33 mouse cellular contexts compared by ENCODE assay signal in genomic region chr1:134614988-134615387, GRCm38 (mm10). TPM values are rescaled to one million over a fixed set of nuclear protein-coding genes. Genes with fewer than 3 reads are reported as not detected.
DNase-seq lines count a peak whose midpoint lies in the region; ATAC-seq and TF ChIP-seq lines count a peak whose summit lies in the region.
"Had no signal": no experiment of that assay in that cellular context is flagged by ENCODE, and none has a peak within 500 bp of the region (broad histone marks: within the 10 kb centered on the region; RNA-seq: fewer than 3 reads in every experiment).

No protein-coding gene starts in this region.

- no peak overlapping the region for H3K4me2 ChIP-seq in liver, embryonic 14.5 days (ENCODE audit: low read depth)
- H3K4me2 ChIP-seq: forebrain, embryonic 15.5 days; heart, embryonic 13.5 days; hindbrain, embryonic 15.5 days; lung, embryonic 14.5 days; midbrain, embryonic 11.5 days had no signal

- peak; percentile 63 for TF ChIP-seq EP300 in liver, embryonic 14.5 days (IDR thresholded peaks at IDR 0.05; ENCODE audit: low read depth)

- no peak overlapping the region for H3K27ac ChIP-seq in liver, embryonic 14.5 days
- H3K27ac ChIP-seq: forebrain, embryonic 15.5 days; gastrocnemius, adult 2 months; heart, adult 2 months; heart, embryonic 13.5 days; hindbrain, embryonic 10.5 days; hindbrain, embryonic 15.5 days; layer of hippocampus, adult 2 months; left cerebral cortex, adult 2 months; stomach, postnatal 0 days had no signal

- TF ChIP-seq CTCF in liver, embryonic 14.5 days (IDR thresholded peaks at IDR 0.05; ENCODE audit: low read depth), result no peak

- no peak overlapping the region for H3K9ac ChIP-seq in liver, embryonic 14.5 days (replicated peaks)
- H3K9ac ChIP-seq: forebrain, embryonic 15.5 days; heart, embryonic 13.5 days; hindbrain, embryonic 15.5 days; lung, embryonic 14.5 days had no signal

- H3K4me1 ChIP-seq in liver, embryonic 14.5 days (replicated peaks; ENCODE audit: control insufficient read depth in 2 of 2, insufficient read depth in 2 of 2, low read length in 1 of 2), result peaks cover 0 to 8% of the 10 kb centered on the region in 2 experiments; a peak in 1 of 4 replicates
- H3K4me1 ChIP-seq: forebrain, embryonic 15.5 days; hindbrain, embryonic 10.5 days; hindbrain, embryonic 15.5 days had no signal

- no peak overlapping the region for H3K4me3 ChIP-seq in liver, embryonic 14.5 days (ENCODE audit: insufficient read depth in 1 of 2, low read depth in 2 of 2, low read length in 2 of 2)
- H3K4me3 ChIP-seq: forebrain, embryonic 15.5 days; gastrocnemius, adult 2 months; heart, adult 2 months; heart, embryonic 13.5 days; hindbrain, embryonic 10.5 days; hindbrain, embryonic 15.5 days; layer of hippocampus, adult 2 months; left cerebral cortex, adult 2 months had no signal

- DNase-seq in c-Kit-positive CD71-positive TER-119-negative erythroid progenitor cells, embryonic 14.5 days (ENCODE audit: low read depth), result peak; percentile 63
- DNase-seq in liver, embryonic 14.5 days (ENCODE audit: low read depth in 3 of 3, low spot score in 3 of 3), result peak; percentile 42 to 56 (median 52)
- no peak for DNase-seq in left cerebral cortex, postnatal 10 days (ENCODE audit: extremely low spot score in 1 of 2, low spot score in 2 of 2)
- DNase-seq in urinary bladder, postnatal 14 days (ENCODE audit: low spot score), result no peak
- DNase-seq in cerebellum, adult 9-11 months, result no peak
- DNase-seq: adrenal gland, postnatal 25 days; cerebellum, adult 8-10 months; gastrocnemius, adult 2 months; gastrocnemius, postnatal 36 days; heart, adult 2 months; heart, postnatal 10 days; kidney, adult 11 months; kidney, postnatal 14 days; lung, embryonic 14.5 days; lung, postnatal 14 days; right cerebral cortex, postnatal 4 days; thymus, adult 18-20 months; thymus, postnatal 25 days had no signal

- intact Hi-C loops in left cerebral cortex, postnatal 10 days (cut with DNase I), result loop anchor here (10.0 kb wide), 1 partner anchor 120 kb away; the partner anchor contains the start of gene Rabif

- 32% methylated on average over 2 of the region's 2 CpGs for WGBS in liver, embryonic 14.5 days (ENCODE audit: insufficient replicate concordance)

- H3K36me3 ChIP-seq in liver, embryonic 14.5 days (replicated peaks; ENCODE audit: control insufficient read depth, insufficient read depth, low read depth), result no peaks in the 10 kb centered on the region; the same call in none of the 2 replicates

- ATAC-seq in erythroid progenitor cell, adult 5-6 weeks (replicated peaks; ENCODE audit: low FRiP score, poor library complexity, severe bottlenecking), result peak; percentile 63
- ATAC-seq in liver, embryonic 14.5 days (ENCODE audit: insufficient read depth), result peak; percentile 93
- ATAC-seq in megakaryocyte-erythroid progenitor cell, adult 5-6 weeks (replicated peaks; ENCODE audit: low FRiP score, low TSS enrichment, poor library complexity, severe bottlenecking), result peak; percentile 98
- ATAC-seq: CD4-positive, CD25-positive, alpha-beta regulatory T cell, adult 4 months; forebrain, embryonic 15.5 days; inflammation-experienced regulatory T-cells, adult 6 months; midbrain, embryonic 16.5 days had no signal

- no peaks in the 10 kb centered on the region for H3K9me3 ChIP-seq in liver, embryonic 14.5 days (ENCODE audit: control insufficient read depth, low read length)
- H3K9me3 ChIP-seq: forebrain, embryonic 15.5 days; heart, embryonic 13.5 days; hindbrain, embryonic 10.5 days; hindbrain, embryonic 15.5 days had no signal

- H3K27me3 ChIP-seq in liver, embryonic 14.5 days (ENCODE audit: control insufficient read depth, insufficient read depth, low read length), result no peaks in the 10 kb centered on the region
- H3K27me3 ChIP-seq: forebrain, embryonic 15.5 days; heart, embryonic 13.5 days; hindbrain, embryonic 15.5 days had no signal

RNA-seq across cellular contexts. Expression of gene Syt2, which starts 31.5 kb away (rescaled TPM):
- total RNA-seq in erythroid progenitor cell, adult 5-6 weeks (2015; ENCODE audit: low replicate concordance), result not detected in 2 replicates
- not detected in 2 replicates for total RNA-seq in erythroid progenitor cell, adult 5-6 weeks (2017; ENCODE audit: low replicate concordance)
- 0.04 TPM in 2 replicates for polyA plus RNA-seq in liver, embryonic 14.5 days (2012; rRNA removed)
- 0.08 TPM in 1 of 2 replicates, not detected in the other for polyA plus RNA-seq in liver, embryonic 14.5 days (2014; fragmentation: Nextera tagmentation; extraction: Ambion mirVana)
- total RNA-seq in megakaryocyte-erythroid progenitor cell, adult 5-6 weeks (2014; fragmentation: Nextera tagmentation), result 0.33 TPM in 1 of 2 replicates, not detected in the other
- 0.05 TPM in 1 of 2 replicates, not detected in the other for total RNA-seq in megakaryocyte-erythroid progenitor cell, adult 5-6 weeks (2017)
- 10 to 100 TPM; 17.5 to 23.2 TPM for total RNA-seq in left cerebral cortex, postnatal 10 days (2021)
- total RNA-seq: gastrocnemius, adult 2 months; gastrocnemius, postnatal 36 days; neutrophil, adult 5-6 weeks had no signal
- polyA plus RNA-seq: spleen, adult 2 months had no signal

RNA-seq across cellular contexts. Expression of gene Kdm5b, which starts 55.0 kb away (rescaled TPM):
- 5.4 and 20.1 TPM in 2 replicates for total RNA-seq in erythroid progenitor cell, adult 5-6 weeks (2015; ENCODE audit: low replicate concordance)
- 2.2 and 4.1 TPM in 2 replicates for total RNA-seq in erythroid progenitor cell, adult 5-6 weeks (2017; ENCODE audit: low replicate concordance)
- polyA plus RNA-seq in liver, embryonic 14.5 days (2012; rRNA removed), result 1.5 and 1.8 TPM in 2 replicates
- 4.2 and 4.9 TPM in 2 replicates for polyA plus RNA-seq in liver, embryonic 14.5 days (2014; fragmentation: Nextera tagmentation; extraction: Ambion mirVana)
- total RNA-seq in megakaryocyte-erythroid progenitor cell, adult 5-6 weeks (2014; fragmentation: Nextera tagmentation), result 35.0 and 42.7 TPM in 2 replicates
- total RNA-seq in megakaryocyte-erythroid progenitor cell, adult 5-6 weeks (2017), result 25.5 and 41.3 TPM in 2 replicates
- total RNA-seq in left cerebral cortex, postnatal 10 days (2021), result 10 to 100 TPM; 63.8 to 66.6 TPM

Comparison
In these comparisons a context has a peak if more than half of its experiments do, and no peak if none do; other contexts are left out.
1. DNase-seq: peak in c-Kit-positive CD71-positive TER-119-negative erythroid progenitor cells, embryonic 14.5 days (single experiment) and liver, embryonic 14.5 days (3 of 3); none in left cerebral cortex, postnatal 10 days (0 of 2), urinary bladder, postnatal 14 days (single experiment) and cerebellum, adult 9-11 months (single experiment).
2. RNA of gene Syt2, which starts 31.5 kb away (total RNA-seq): 17.5 to 23.2 TPM in left cerebral cortex, postnatal 10 days; 0.05 to 0.33 TPM in megakaryocyte-erythroid progenitor cell, adult 5-6 weeks and not detected in erythroid progenitor cell, adult 5-6 weeks; every median in the first group is over 10 times any median in the second.
3. Peak in every context shown above with its lines, with median percentiles within 50 percentile points of each other: ATAC-seq.